Mouse (Mus musculus) 3T3-L1 (cell line): ENCODE measurements around the gene Fbxl16.

ENCODE experiments used
- DNase-seq: peaks from one replicate; pipeline ENCODE4 v3.0.0-alpha.2; 2015; ENCODE audit warnings: low read depth, low spot score

The Fbxl16 gene

DNA sequence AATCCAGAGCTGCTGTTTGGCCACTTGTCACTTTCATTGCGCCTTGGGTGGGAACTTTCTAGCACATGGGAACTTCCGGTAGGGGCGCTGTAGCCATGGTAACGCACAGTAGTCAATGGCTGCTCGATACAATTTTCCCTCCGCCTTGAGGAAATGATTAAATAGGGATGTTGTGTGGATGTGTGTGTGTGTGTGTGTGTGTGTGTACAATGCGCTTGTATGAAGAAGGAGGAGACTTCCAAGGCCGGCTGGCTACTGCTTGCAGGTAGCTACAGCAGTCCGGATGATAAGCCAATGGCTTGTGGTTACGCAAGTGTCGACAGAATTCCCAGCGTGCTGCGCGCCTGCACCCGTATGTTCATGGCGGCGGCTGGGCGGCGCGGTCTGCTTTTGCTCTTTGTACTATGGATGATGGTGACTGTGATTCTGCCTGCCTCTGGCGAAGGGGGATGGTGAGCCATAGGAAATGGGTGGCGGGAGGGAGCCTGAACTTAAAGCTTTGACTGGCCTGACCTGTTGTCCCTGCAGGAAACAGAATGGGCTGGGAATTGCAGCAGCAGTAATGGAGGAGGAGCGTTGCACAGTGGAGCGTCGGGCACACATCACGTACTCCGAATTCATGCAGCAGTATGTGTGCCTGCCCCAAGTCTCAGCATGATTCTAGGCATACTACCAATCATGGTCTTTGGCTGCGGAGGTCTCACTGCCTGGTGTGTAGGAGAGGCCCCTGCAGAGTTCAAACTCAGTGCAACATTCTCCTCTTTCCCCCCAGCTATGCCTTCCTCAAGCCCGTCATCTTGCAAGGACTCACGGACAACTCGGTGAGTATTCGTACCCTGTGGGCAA lies 20.1 kb downstream of the Fbxl16 start, which contains the start of gene Jmjd8:
Jmjd8 (plus strand) TSS at position 156 of the 846 bp plus-strand sequence.
- DNase-seq = peak; percentile 68

DNA sequence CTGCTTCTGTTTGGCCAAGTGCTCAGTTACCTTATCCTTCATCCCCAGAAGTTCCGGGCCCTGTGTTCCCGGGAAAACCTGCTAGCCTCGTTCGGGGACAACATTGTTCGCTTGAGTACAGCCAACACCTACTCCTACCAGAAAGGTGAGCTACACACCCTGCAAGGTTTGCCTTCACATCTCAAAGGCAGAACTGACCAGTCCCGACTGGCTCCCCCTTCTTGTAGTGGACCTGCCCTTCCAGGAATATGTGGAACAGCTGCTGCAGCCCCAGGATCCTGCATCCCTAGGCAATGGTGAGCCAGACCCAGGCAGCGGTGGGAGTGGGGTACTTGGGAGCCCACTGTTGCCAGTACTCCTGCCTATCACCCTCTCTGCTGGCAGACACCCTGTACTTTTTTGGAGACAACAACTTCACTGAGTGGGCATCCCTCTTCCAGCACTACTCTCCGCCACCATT lies 20.7 kb downstream of the Fbxl16 start:
- no peak for DNase-seq

DNA sequence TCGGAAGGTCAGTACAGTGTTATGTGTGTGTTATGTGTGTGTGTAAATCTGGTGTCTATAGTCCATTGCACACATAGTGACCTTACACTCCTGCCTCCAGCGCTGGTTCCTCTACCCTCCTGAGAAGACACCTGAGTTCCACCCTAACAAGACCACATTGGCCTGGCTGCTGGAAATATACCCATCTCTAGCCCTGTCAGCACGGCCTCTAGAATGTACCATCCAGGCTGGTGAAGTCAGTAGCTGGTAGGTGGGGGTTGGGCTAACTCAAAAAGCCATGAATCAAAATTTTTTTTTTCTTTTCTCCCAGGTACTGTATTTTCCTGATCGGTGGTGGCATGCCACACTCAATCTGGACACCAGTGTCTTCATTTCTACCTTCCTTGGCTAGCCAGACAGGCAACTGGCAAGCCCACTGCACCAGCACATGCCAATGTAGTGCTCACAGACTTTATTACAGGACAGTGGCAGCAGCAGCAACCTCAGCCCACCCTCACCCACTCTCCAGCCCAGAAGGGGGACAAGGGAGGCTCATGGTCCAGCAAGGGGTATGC lies 21.4 kb downstream of the Fbxl16 start:
- DNase-seq = no peak

DNA sequence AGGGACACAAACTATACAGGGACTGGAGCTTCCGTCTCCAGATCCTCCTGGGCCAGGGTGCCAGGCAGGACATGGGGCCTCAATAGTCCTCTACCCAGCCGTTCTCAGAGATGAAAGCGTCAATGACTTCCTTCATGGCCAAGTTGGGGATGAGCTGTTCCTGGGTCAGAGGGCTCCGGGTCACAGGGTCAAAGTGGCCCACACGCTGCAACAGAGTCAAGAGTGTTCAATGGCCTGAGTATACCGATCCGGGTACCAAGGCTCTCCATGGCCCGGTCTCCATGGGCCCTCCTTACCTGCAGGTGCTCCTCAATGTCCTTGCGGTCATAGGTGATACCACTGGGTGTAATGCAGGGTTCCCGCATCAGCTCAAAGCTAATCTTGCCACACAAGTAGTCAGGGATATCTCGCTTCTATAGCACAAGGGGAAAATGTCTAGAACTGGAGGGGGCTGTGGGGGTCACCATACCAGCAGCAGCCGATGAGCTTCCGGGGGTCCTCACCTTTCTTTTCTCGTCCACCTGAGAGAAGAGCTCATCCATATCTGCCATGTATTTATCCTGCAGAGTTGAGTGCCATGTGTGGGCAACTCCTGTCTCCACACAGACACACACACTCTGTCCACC lies 22.0 kb downstream of the Fbxl16 start:
- no peak for DNase-seq

DNA sequence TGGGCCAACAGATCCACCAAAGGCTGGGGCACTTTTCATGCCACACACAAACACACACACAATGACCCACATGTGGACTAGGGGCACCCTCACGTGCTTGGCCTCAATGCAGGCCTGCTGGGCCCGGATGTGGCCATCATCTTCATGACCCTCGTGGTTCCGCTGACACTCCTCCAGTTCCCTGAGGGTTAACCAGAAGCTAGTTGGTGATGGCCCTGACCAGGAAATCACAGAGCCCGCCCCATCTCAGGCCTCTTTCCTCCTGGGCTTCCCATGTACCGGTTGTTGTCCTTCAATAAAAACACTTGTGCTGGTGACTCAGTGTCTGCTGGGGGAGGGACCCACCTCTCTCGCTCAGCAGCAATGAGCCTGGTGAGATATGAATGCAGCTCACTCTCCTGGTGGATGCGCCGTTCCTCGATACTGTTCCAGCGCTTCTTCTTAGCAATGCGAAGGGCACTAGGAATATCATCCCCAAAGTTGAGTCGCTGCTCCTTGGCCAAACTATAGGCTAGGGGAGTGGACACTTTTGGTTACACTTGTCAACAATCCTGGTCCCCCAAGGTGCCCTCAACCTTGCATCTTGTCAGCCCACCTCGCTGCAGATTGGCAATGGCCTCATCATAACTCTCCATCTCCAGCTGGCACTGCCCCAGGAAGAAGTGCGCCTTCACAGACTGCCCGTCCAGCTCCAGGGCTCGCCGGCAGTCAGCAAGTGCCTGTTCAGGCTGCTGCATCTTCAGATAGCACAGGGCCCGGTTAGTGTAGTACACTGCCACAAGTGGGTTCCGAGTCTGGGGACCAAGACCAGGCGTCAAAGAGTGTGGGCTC lies 22.8 kb downstream of the Fbxl16 start:
- DNase-seq = peak; percentile 69

DNA sequence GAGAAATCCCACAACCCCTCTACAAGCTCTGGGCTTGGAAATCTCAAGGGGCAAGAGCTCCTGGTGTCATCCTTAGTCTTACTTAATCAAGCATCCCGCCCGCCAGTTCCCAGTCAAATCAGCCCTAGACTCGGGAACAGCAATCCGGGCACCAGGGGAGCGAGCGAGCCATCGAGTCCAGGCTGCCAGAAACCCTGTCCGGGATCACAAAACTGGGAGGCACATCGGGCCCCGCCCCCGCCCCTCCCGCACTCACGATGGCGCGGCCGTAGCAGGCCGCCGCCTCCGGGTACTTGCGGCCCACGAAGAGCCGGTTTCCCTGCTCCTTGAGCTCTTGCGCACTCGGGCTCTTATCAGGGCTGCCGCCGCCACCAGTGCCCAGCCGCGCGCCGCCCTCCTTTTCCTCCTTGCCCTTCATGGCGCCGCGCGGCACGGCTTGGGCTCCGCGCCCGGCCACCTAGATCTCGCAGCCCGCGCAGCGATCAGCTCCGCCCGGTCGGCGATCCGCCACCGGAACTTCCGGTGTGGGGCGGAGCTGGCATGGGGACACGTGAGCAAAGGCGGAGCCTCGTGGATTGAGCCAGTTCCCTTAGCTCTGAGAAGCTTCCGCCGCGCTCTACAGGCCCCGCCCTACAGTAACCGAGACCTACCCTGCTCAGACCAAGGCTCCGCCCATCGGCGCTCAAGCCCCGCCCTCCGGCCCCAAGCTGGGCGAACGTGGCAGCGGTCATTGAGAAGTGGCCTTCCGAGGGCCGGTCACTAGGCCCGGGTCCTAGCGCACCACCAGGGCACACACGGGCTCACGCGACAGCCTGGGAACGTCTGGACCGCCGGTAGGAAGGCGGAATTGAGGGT lies 23.8 kb downstream of the Fbxl16 start:
- peak; percentile 100 for DNase-seq

DNA sequence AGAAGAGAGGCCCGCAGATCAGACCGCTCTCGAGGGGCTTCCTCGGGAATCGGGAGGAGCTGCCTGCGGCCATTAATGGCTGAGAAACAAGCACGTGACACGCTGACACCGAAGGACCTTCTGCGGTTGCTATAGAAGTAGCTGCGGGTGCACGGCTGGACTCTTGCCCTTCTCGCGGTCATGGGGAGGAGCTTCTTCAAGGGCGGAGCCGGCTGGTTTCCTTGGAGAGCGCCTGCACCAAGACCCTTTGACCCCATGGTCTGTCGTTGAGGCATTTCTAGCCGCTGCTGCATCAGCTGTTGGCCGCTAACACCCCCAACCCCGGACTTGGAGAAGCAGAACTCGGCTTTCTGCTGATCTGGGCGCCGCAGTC lies 24.4 kb downstream of the Fbxl16 start, which contains the start of gene Stub1:
Stub1 (minus strand) TSS at position 114 of the 373 bp plus-strand sequence.
- DNase-seq = peak; percentile 97

DNA sequence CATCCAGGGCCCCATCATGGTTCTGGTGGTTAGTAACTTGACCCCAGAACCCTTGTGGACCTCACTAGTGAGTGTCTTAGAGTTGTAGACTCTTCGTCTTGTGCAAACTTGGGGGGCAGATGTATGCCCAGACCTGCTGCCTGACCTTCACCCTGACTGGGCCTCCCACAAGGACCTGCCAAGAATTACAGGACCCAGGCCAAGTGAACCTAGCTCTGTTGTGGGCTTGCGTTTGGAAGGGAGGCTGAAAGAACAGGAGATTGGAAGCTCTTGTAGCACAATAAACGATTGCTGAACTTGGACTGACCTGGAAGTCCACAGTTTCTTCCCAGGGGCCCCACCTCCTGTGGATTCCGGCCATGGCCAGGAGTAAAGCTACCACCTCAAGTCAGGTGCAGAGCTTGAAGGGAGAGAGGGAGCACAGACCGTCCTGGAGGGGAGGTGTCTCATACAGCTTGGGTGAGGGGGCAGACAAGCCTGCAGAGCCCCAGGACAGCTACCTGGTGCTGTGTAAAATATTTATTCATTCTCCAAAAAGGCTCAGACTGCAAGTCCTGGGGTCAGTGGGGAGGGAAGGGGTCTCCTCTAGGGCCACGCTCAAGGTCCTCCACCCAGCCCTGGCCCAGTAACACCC lies 25.2 kb downstream of the Fbxl16 start:
- DNase-seq = peak; percentile 37

DNA sequence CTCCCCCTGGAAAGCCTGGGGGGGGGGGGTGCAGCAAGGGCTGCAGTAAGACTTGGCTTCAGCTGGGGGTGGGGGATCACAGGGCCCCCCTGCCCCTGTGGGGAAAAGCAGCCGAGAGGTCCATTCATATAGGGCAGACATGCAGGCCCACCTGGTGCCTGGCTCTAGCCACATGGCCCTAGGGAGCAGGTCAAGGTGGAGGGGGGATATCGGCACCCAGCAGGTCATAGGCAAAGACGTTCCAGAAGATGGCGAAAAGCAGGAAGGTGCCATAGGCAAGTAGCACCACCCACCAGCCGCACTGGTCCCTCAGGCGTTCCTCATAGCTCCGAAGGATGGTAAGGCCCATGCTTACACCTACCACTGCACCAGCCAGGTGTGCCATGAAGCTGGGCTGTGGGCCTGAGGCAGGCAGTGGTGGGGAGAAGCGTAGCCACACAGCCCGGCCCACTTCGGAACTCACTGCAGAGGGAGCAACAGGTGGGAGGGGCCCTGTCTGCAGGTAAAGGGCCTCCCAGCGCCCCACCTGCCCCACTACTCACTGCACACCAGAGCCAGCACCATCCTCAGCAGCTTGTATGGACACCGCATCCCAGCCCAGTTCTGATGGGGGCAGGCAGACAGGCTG lies 25.8 kb downstream of the Fbxl16 start:
- no peak for DNase-seq

DNA sequence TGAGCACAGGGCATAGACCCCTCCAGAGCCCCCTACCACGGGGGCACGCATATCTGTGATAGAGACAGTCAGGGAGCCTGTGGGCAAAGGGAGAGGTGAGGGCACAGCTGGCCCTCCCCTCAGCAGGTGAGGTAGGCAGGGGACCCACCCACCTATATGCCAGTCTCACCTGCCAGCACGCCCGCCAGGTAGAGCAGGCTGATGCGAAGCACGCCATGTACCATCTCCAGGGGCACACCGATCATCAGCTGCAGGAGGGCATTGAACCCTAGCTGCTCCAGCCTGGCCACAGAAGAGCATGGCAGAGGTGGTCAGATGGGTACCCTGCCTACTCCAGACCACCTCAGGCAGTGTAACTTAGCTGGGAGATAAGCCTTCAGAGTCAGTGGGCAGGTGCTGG lies 26.4 kb downstream of the Fbxl16 start:
- no peak for DNase-seq

DNA sequence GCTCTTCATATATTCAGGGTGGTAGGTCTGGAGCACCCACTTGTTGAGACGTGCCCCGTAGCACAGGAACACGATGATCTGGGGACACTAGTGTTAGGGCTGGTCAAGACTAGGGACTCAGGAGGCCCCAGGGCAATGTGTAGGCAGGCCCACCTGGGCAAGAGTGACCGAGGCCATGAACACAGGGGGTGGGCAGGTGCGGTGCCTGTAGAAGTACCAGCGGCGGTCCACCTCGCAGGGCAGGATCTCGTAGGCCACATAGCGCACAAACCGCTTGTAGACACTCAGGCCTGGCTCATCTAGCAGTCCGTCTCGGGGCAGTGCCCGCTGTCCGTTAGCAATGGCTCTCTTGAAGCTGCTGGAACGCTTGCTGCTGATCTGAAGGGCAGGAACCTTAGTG lies 26.9 kb downstream of the Fbxl16 start:
- DNase-seq = no peak

DNA sequence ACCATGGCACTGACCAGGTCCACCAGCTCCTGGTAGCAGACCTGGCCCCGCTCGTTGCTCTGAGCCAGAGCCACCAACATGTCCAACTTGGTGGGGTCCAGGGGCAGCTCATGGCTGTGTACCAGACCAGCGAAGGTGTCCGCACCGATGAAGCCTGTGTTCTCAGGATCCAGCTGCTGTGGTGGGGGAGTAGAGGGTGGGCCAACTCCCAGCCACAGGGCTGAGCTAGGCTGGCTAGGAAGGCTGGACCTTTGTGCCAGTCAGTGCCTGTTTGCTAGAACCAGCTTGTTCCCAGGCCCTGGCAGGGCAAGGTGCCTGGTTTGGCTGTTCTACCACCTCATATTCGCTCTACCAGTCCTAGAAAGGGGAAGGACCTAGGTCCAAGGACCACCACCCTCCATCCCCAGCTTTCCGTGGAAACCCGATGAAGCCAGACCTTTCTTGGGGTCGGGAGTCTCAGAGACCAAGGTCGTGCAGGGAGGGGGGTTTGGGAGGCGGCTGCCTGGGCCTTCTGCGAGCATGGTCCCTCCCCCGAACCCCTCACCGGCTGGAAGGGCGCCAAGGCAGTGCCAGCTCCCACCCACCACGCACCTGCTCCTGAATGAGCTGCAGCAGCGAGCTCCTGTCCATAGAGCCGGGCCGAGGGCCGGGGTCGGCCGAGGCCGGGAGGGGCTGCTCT lies 27.7 kb downstream of the Fbxl16 start:
- DNase-seq = no peak

DNA sequence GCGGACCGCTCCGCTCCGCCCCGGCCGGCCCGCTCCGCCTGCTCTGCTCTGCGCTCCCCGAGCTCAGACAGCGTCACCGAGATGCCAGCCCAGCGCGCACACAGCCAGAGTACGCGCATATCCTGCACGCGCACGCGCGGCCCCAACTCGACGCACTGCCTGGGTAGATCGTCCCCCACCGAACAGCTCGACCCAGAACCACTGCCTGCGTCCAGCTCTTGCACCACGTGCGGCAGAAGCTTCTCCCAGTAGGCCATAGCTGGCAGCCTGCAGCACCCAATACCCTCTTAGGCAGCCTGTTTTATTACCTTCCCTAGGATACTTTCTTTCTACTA lies 28.2 kb downstream of the Fbxl16 start, which contains the start of gene Rhbdl1:
Rhbdl1 (minus strand) TSS at position 220 of the 335 bp plus-strand sequence.
- DNase-seq = no peak

DNA sequence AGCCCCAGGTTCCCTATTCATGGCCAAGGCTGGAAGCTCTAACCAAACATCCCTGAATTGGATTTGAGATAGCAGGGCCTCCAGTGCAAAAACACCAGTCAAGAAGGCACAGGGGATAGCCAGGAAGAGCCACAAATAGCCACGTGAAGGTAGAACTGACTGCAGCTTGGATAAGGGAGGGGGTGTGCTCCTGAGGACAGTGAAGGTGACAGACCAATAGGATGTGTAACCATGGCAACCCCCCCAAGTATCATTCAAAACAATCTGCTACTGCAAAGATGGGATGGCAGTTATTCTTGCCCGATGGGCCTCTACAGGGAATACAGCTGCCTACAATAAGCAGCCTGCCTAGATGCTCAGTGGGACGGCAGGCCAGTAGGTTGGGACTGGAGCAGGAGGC lies 28.6 kb downstream of the Fbxl16 start:
- DNase-seq = no peak

DNA sequence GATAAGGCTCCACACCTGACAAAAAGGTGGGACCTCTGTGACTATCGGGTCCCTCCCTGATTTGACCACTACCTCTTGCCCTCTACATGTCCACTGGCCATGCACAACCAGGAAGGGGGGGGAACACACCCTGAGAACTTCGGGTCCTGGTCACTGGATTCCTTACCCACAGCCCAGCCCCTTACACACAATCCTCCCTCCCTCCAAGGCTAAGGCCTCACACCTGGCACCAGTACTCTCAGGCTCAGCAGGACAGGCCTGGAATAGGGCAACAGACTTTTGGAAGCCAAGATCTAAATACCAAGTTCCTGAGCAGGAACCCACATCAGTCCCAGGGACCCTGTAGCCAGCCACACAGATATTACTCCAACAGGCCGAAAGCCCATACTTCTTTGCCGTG lies 30.0 kb downstream of the Fbxl16 start:
- no peak for DNase-seq

DNA sequence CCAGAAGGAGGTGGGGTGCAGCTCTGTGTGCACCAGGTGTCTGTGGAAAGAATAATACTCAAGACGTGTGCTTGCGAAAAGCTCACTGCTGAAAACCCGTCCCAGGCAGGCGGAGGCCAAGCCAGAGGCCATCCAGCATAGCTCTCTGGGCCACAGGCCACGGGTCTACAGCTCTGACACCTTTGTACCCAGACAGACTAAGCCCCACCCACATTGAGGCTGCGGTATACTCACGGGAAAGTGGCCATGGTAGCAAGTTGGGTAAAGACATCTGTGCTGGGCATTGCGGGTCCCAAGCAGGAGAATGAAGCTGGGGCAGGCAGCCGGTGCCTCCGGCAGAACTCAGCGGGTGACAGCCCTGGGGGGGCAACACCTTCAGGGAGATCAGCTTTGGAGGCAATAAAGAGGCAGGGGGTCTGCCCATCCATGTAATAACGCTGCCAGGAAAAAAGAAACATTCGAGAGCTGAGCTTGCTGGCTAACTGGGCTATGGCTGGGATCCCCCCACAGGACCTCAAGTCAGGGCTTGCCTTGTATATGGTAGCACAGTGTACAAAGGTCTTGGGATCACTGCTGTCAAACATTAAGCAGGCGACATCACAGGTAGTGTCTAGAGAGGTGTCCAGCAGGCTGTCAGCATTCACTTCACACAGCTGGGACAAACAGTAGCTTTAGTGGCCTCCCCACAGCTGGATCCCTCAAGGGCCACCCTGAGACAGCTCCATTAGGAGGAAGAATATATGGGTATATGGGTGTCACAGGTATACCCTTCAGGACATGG lies 30.8 kb downstream of the Fbxl16 start:
- no peak for DNase-seq

DNA sequence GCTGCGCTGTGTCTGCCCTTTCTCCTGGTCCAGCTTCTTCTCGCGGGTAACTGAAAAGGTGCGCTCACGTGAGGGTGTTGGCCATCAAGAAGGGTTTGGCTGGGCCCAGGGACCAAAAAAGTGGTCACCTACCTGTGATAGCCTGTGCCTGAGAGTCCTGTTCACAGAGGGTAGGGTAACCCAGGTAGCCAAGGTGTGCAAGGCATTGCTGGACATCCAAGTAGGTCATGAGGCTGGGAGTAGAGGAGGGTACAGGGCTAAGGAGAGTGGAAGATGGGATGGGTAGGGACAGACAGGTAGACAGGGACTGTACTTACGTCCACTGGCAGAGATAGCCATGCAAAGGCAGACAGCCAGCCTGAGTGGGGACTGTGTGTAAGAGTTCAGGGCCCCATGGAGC lies 31.6 kb downstream of the Fbxl16 start:
- DNase-seq = no peak

DNA sequence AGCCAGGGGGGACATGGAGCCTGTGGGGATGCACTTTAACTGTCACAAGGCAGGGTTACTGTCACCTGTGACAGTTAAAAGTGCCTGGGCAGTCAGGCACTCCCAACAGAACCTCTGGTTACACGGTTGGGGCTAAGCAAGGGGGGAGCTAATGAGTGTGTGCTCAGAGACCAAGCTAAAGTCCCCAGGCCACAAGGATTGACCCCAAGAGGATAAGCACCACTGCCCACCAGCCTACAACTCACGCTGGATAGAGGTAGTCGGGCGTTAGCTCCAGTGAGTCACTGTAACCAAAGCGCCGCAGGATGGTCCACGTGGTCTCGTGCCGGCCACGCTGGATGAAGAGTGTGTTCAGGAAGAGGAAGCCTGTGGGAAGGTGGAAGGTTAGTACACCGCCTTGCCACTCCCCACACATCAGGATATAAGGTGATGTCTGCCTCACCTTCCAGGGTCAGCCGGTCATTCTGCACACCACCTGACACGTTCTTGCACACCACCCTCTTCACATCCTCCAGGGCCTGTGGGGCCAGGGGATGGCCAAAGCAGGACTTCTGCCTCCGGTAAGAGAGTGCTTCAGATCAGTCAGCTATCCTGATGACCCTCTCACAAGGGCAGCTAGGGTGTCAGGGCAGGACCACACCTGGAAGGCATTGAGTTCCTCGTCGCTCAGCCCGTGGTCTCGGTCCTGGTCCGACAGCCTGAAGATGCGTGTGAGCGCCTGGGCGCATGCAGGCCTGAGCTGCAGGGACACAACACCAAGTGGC lies 32.4 kb downstream of the Fbxl16 start, which contains the start of gene Gm20683:
Gm20683 (minus strand) TSS at position 647 of the 764 bp plus-strand sequence.
- no peak for DNase-seq
